Mouse (Mus musculus) retina, adult 2 months (tissue): ENCODE results near the gene Slc31a2.
A peak's percentile ranks its signal among the peaks of the same experiment; 100 is the strongest.

Experiments
- DNase-seq: peaks from one replicate; pipeline ENCODE4 v3.0.0-alpha.2; 2012; ENCODE audit warnings: low read depth, low spot score

The Slc31a2 gene

DNA sequence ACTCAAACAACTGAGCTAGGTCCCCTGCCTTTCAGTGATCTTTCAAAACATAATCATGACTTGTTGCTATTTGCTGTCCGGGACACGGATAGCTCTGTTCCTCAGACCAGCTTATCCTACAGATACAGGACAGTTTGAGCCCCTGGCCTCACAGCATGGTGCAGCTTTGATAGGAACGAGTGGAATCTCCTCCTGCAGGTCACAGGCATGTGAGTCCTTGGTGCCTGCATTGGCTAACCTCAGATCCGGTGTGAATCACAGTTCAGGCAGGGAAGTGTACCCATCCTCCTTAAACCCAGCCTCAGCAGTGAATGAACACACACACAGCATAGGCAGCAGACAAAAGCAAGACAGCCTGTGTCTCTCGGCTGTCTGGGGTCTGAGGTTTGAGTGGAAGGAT lies 19.0 kb downstream of the Slc31a2 start:
- no peak for DNase-seq

DNA sequence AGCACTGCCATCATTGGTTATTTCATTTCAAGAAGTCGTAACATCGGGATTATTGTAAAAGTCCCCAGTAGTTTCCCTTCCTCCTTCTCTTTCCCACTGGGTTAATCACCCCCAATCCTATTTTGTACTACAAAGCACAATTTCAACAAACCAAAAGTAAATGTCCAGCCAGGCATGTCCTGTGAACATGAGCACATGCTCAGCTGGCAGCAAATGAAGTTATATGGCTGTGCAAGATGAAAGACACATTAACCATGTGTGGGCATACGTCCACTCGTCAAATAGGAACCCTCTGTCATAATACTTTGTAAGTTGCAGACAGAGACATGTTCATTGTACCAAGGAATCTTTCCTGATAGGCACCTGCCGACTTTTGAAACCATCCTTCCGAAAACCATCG lies 20.6 kb downstream of the Slc31a2 start:
- DNase-seq = no peak

GRCm38 (mm10) chr4:62285576-62285975 lies 23.2 kb downstream of the Slc31a2 start:
- DNase-seq = no peak

DNA sequence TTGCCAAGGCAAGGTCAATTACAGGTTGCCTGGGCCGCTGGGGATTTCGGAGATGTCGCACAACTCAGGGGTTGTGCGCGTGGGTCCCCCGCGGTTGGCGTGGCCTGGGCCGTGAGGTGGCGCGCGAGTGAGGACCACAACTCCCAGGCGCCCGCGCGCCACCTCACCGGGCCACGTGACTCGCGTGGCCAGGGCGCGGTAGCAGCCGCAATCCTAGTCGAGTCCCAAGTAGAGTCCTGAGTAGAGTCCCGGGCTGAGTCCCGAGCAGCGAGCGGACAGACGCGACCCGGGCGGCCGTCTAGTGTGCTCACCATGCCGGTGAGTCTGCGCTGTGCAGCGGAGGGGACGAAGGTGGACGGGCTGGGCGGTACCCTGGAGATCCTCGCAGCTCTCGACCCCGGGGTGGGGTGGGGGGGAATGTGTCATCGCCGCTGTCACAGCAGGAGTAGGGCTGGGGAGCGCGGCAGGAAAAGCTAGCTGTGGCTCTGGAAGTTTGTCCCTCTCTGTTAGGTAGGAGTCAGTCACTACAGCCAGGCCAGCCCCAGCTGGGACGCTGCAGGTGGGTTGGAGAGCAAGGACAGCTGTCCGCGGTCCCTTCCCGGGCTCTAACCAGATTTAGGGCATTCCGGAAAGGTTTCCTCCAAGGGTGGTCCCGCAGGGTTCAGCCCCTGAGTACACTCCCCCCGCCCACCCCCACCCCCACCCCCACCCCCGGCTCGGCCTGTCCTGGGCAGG lies 24.1 kb downstream of the Slc31a2 start:
- DNase-seq = peak; percentile 70

DNA sequence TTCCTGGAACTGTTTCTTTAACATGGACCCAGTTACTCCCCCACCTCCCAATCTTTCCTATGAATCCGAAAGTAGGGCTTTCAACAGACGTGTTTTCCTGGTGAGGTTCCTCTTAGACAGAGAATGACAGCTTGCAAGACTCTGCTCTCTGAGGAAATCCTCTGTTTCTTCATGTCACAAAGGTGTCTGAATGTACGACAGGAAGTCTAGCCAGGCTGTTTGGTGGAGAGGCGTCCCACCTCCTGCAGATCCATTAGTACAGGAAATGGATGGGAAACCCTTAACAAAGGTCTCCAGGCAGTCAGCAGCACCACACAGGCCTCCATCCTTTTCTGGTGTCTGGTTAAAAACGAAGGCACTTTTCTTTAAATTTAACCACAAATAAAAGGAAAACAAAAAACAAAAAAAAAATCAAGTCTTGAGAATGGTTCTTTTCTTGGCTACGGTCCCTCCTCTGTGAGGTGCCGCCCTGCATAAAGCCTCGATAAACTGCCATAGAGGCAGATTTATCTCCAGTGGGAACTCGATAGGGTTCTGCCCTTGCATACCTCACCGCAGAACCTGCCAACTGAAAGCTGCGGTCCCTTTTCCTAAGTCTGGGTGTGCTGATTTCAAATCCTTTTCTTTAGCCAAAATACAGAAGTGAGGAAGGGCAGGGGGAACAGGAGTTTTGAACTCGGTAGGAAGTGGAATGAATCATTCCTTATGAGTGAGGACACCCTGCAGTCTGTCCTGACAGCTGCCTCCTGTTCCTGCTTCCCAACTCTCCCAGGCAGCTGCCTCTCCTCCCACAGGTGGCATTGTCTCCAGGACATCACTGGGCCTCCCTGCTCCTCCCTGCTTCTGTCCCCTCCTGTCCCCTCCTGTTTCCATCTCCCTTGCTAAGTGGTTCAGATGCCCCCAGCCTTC lies 24.9 kb downstream of the Slc31a2 start:
- DNase-seq = no peak

DNA sequence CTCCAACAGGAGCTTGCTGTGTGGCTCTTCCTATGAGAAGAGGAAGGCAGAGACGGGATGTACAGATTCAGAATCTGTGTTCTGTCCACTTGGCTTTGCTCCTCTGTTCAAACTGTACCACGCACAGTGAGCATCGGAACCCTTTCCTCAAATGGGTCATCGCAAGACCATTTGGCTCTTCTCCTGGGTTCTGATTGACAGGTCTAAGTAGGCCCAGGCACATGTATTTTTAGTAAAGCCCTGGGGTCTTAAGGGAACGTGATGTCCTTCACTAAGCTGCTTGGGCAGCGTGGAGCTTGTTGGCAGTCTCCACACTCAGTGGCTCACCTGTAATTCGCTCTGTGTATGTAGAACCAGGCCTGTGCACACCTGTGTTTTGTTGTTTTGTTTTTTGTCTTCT lies 26.9 kb downstream of the Slc31a2 start:
- peak; percentile 84 for DNase-seq

GRCm38 (mm10) chr4:62290816-62291505 lies 28.6 kb downstream of the Slc31a2 start:
- no peak for DNase-seq

- DNase-seq = no peak
These were observed 30.3 kb downstream of the Slc31a2 start for GRCm38 (mm10) chr4:62292461-62293180.

- no peak for DNase-seq
These were observed 31.0 kb downstream of the Slc31a2 start for GRCm38 (mm10) chr4:62293219-62293861.

- no peak for DNase-seq
These were observed 32.4 kb downstream of the Slc31a2 start for GRCm38 (mm10) chr4:62294741-62295140.

DNA sequence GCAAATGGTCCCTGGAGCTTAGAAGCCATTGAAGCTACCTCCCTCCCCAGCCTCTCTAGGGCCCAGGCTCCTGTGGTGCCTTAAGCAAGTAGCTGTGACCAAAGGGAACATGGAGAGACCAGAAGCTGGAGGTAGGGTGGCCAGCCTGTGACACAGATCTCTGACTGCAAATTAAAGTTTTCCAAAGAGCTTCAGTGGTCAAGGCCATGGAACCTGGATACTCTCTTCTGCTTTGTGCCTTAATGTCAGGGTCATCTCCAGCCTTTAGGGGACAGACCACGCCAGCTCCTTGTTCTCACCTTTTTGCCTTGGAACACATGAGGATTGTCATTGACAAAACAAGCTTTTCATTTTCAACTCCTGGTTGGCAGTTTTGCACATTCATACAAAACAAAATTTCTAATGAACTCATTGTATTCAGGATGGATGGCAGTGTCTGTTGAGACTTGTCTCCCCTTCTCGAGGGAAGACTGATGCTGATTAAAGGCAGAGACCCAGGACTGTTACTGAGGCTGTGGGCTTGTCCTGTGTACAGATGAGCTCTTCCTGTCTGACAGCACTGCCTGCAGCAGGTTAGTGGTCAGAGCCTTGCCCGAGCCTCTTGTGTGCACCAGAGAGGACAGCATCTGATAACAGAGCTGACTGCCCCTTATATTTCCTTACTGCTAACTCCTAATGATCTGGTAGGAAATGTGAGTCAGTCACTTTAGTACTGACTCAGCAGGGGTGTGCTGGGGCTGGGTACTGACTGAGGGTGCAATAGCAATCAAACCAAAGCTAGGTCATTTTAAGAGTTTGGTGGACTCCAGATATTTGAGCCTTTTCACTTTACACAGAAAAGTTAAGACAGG lies 35.1 kb downstream of the Slc31a2 start:
- DNase-seq = no peak

DNA sequence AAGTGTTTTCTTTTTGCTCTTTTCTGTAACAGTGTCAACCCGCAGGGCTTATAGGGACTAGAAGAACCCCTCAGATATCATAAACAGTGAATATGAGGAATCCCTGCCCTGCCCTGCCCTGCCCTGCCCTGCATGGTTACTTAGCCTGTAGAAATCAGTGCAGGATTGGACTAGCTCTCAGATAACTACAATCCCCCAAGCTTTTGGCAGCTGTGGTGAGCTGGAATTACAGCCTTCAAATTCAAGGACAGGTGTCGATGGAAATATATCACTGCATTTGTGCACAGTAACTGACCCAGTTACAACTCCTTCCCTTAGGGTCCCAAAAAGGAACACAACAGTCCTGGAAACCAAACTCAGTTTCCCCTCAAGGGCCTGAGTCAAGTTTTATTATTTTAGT lies 37.6 kb downstream of the Slc31a2 start:
- no peak for DNase-seq

- no peak for DNase-seq
These were observed 40.4 kb downstream of the Slc31a2 start for GRCm38 (mm10) chr4:62302795-62303194.

DNA sequence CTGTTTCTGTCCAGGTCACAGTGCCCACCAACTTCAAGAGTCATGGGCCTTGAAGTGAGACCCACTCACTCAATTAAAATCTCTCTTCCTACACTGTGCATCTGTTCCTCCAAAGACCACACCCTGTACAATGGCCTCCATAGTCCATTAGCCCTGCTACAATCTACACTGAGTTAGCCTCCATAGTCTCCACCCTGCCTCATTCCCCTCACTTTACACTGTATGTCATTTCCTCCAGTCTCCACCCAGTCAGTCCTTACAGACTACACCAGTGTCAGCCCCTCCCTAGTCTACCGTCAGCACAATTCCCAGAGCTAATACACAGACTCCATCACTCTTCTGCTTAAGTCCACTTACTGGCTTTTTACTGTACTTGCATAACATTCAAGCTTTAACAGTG lies 40.9 kb downstream of the Slc31a2 start:
- no peak for DNase-seq

DNA sequence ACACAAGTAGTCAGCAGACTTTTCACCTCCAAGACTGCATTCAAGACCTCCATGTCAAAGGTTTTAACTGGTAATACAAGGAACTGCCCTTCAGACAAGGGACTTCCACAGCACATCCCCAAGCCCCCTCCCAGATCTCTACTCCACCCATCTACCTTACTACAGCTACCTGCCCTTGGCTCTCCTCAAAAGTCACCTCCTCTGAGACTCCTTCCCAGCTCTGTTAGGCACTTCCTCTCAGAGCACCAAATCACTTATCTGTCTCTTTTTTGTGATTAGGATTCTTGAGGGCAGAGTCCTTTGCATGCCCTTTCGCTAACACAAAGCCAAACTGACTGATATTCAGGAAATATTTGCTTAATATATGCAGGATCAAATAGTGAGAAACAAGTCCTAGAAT lies 43.9 kb downstream of the Slc31a2 start:
- DNase-seq = no peak

DNA sequence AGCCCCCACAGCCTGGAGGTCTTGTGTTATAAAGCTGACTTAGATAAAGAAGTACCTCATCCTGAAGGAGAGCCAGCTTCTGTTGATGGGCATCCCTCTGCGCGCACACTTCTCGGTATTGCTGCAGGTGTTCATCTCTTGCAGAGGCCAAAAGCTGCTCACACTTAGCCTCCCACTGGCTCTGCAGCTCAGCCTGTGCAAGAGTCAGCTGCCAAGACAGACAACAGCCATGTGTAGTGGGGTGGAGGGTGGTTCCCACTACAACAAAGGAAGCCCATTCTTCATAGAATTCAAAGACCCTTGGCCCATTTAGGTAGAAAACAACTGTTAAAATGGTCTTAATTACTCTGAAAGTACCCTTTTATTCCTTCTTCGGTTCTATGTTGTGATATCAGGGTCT lies 44.5 kb downstream of the Slc31a2 start:
- no peak for DNase-seq

- DNase-seq = no peak
These were observed 46.0 kb downstream of the Slc31a2 start for GRCm38 (mm10) chr4:62308406-62308805.

DNA sequence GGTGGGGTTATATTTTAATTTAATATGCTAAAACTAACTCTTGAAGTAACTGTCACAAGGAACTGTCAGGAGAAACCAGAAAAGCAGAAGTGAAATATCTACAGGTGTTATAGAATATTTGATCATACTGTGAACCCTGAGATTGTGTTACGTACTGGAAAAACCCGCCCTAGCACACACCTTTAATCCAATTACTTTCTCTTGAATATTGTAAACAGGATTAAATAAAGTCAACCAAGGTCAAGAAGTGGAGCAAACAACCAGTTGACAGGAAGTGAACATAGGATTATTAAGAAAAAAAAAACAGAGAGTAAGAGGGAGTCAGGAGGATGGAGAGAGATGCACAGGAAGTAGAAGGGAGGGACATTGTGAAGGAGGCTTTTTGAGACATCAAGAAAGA lies 50.5 kb downstream of the Slc31a2 start:
- no peak for DNase-seq

- DNase-seq = no peak
These were observed 51.4 kb downstream of the Slc31a2 start for GRCm38 (mm10) chr4:62313641-62314211.

- no peak for DNase-seq
These were observed 52.2 kb downstream of the Slc31a2 start for GRCm38 (mm10) chr4:62314516-62314915.
